Mouse (Mus musculus): ENCODE results near the gene Fam83g. TPM values are rescaled to one million over a fixed set of nuclear protein-coding genes. Genes with fewer than 3 reads are reported as not detected.

Gene Fam83g
- polyA plus RNA-seq, 1 experiment from 2014 or later, result 0.76 TPM

DNA sequence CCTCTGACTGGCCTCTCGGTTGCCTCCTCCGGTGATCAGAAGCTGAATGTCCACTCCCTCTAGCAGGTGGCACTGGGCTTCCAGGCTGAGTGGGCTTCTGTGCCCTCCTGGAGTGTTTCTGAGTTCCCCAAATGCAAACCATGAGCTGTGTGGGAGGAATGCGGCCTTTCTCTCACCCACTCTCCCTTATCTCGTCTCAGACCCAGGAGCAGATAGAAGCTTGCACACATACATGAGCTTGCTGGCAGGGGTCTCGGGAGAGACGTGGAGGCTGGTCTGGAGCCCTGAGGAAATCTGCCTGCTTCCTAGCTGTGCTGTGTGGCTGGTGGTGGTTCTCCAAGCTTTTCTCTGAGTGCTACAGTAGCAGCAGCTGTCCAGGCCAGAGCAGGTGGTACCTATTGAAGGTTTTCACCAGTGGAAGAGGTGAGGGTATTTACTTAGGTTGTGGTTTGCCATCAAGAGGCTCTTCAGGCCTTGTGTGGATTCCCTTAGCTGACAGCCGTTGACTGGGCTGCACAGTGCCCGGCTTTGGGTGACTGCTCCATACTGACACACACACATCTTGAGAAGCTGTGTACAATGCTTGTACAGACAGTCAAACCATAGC lies 1.3 kb downstream of the Fam83g start:
- H3K4me2 ChIP-seq (ENCODE audit: low read depth, low read length), result no peak overlapping the region; the same call in 1 of the 2 replicates
- no peak for ATAC-seq (replicated peaks; ENCODE audit: insufficient number of reproducible peaks, low FRiP score, low TSS enrichment, low read depth)

DNA sequence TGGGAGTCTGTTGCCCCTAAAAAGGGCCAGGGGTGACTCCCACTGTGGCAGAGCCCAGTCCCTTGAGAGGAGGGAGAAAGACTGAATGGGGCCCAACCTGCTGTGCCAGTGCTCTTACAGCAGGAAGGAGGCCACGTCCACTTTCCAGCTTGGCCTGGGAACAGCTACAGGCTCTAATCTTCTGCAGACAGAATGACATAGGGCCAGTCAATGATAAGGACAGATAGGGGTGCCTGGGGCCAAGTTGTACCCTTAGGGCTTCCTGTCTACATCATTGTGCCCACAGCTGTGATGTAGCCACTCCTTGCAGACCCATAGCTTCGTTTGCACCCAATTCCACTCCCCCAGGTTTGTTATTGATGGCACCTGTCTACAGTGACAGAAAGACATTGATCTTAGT lies 2.2 kb downstream of the Fam83g start:
- Histone ChIP-seq H3K4me2 (ENCODE audit: low read depth, low read length) (no peak overlapping the region), H3K4me1 (ENCODE audit: control insufficient read depth, insufficient read depth, low read length) (no peaks in the 10 kb centered on the region; the same call in 1 of the 2 replicates), H3K4me3 (ENCODE audit: low read depth, low read length) (no peak overlapping the region), H3K9ac (replicated peaks; ENCODE audit: low read length) (no peak overlapping the region), H3K27ac (replicated peaks; ENCODE audit: low read depth, low read length) (no peak overlapping the region), H3K9me3 (replicated peaks; ENCODE audit: control insufficient read depth, low read length) (no peaks in the 10 kb centered on the region), H3K36me3 (replicated peaks; ENCODE audit: control insufficient read depth, insufficient read depth, low read depth, low read length) (no peaks in the 10 kb centered on the region), H3K27me3 (ENCODE audit: control insufficient read depth, insufficient read depth, low read length) (peaks cover 14% of the 10 kb centered on the region)
- DNase-seq (ENCODE audit: low spot score), result no peak
- ATAC-seq (replicated peaks; ENCODE audit: insufficient number of reproducible peaks, low FRiP score, low TSS enrichment, low read depth), result no peak
- 68% methylated on average over 2 of the region's 2 CpGs for WGBS

More for the DNA sequence above, 1.3 kb downstream of the Fam83g start:
- Histone ChIP-seq H3K36me3 (replicated peaks; ENCODE audit: control insufficient read depth, insufficient read depth, low read depth, low read length) (no peaks in the 10 kb centered on the region), H3K27ac (replicated peaks; ENCODE audit: low read depth, low read length) (no peak overlapping the region), H3K9ac (replicated peaks; ENCODE audit: low read length) (no peak overlapping the region), H3K4me3 (ENCODE audit: low read depth, low read length) (no peak overlapping the region), H3K9me3 (replicated peaks; ENCODE audit: control insufficient read depth, low read length) (no peaks in the 10 kb centered on the region), H3K4me1 (ENCODE audit: control insufficient read depth, insufficient read depth, low read length) (no peaks in the 10 kb centered on the region; the same call in 1 of the 2 replicates), H3K27me3 (ENCODE audit: control insufficient read depth, insufficient read depth, low read length) (peaks cover 14% of the 10 kb centered on the region)
- DNase-seq (ENCODE audit: low spot score), result no peak
- WGBS, result 76% methylated on average over 8 of the region's 8 CpGs

DNA sequence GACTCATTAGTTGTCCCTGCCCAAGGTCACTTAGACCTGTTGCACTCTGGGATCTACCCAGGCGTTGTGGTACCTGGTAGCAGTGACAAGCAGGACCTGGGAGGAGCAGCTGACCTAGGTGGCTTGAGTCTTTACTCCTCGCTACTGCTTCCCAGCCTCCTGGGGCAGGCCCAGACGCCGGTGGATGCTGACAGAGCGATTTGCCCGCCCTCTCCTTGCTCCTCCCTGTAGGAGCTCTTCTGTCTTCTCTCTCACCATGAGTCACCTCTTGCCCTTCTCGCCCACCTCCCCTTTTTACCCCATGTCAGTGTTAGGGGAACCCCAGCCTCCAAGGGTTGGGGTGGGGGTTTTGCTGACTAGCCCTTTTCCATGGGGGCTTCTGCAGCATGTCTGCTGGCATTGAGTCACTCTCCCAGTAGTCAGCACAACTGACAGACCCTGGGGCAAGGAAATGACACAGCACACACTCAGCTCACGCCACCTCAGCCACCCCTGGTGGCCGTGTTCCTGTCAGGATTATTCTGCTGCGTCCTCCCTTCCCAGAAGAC lies 3.1 kb downstream of the Fam83g start:
- WGBS, result 39% methylated on average over 10 of the region's 10 CpGs
- H3K27ac ChIP-seq (replicated peaks; ENCODE audit: low read depth, low read length), result no peak overlapping the region
- H3K36me3 ChIP-seq (replicated peaks; ENCODE audit: control insufficient read depth, insufficient read depth, low read depth, low read length), result no peaks in the 10 kb centered on the region
- H3K27me3 ChIP-seq (ENCODE audit: control insufficient read depth, insufficient read depth, low read length), result peaks cover 14% of the 10 kb centered on the region
- H3K4me3 ChIP-seq (ENCODE audit: low read depth, low read length), result no peak overlapping the region
- no peaks in the 10 kb centered on the region; the same call in 1 of the 2 replicates for H3K4me1 ChIP-seq (ENCODE audit: control insufficient read depth, insufficient read depth, low read length)
- no peak overlapping the region for H3K4me2 ChIP-seq (ENCODE audit: low read depth, low read length)
- no peaks in the 10 kb centered on the region for H3K9me3 ChIP-seq (replicated peaks; ENCODE audit: control insufficient read depth, low read length)
- DNase-seq (ENCODE audit: low spot score) (no peak), ATAC-seq (replicated peaks; ENCODE audit: insufficient number of reproducible peaks, low FRiP score, low TSS enrichment, low read depth) (no peak)
- H3K9ac ChIP-seq (replicated peaks; ENCODE audit: low read length), result no peak overlapping the region

- 37% methylated on average over 2 of the region's 2 CpGs for WGBS
- Histone ChIP-seq H3K27ac (replicated peaks; ENCODE audit: low read depth, low read length) (no peak overlapping the region), H3K4me1 (ENCODE audit: control insufficient read depth, insufficient read depth, low read length) (no peaks in the 10 kb centered on the region; the same call in 1 of the 2 replicates), H3K27me3 (ENCODE audit: control insufficient read depth, insufficient read depth, low read length) (peaks cover 14% of the 10 kb centered on the region), H3K36me3 (replicated peaks; ENCODE audit: control insufficient read depth, insufficient read depth, low read depth, low read length) (no peaks in the 10 kb centered on the region), H3K9me3 (replicated peaks; ENCODE audit: control insufficient read depth, low read length) (no peaks in the 10 kb centered on the region), H3K4me3 (ENCODE audit: low read depth, low read length) (no peak overlapping the region), H3K4me2 (ENCODE audit: low read depth, low read length) (no peak overlapping the region), H3K9ac (replicated peaks; ENCODE audit: low read length) (no peak overlapping the region)
- no peak for DNase-seq (ENCODE audit: low spot score)
- 0 out of 2 replicates have a peak, but pooled peaks have one; percentile 19 for ATAC-seq (replicated peaks; ENCODE audit: insufficient number of reproducible peaks, low FRiP score, low TSS enrichment, low read depth)
Observed at GRCm38 (mm10) chr11:61687595-61687994, 3.7 kb downstream of the Fam83g start.

- H3K9me3 ChIP-seq (replicated peaks; ENCODE audit: control insufficient read depth, low read length), result no peaks in the 10 kb centered on the region
- no peaks in the 10 kb centered on the region for H3K36me3 ChIP-seq (replicated peaks; ENCODE audit: control insufficient read depth, insufficient read depth, low read depth, low read length)
- no peak overlapping the region for H3K4me3 ChIP-seq (ENCODE audit: low read depth, low read length)
- no peak overlapping the region for H3K27ac ChIP-seq (replicated peaks; ENCODE audit: low read depth, low read length)
- DNase-seq (ENCODE audit: low spot score) (no peak), ATAC-seq (replicated peaks; ENCODE audit: insufficient number of reproducible peaks, low FRiP score, low TSS enrichment, low read depth) (no peak)
- 90% methylated on average over 5 of the region's 5 CpGs for WGBS
- H3K27me3 ChIP-seq (ENCODE audit: control insufficient read depth, insufficient read depth, low read length), result no peaks in the 10 kb centered on the region
- H3K4me1 ChIP-seq (ENCODE audit: control insufficient read depth, insufficient read depth, low read length), result no peaks in the 10 kb centered on the region
- no peak overlapping the region for H3K4me2 ChIP-seq (ENCODE audit: low read depth, low read length)
- H3K9ac ChIP-seq (replicated peaks; ENCODE audit: low read length), result no peak overlapping the region
Observed at GRCm38 (mm10) chr11:61692996-61693395, 9.1 kb downstream of the Fam83g start.

DNA sequence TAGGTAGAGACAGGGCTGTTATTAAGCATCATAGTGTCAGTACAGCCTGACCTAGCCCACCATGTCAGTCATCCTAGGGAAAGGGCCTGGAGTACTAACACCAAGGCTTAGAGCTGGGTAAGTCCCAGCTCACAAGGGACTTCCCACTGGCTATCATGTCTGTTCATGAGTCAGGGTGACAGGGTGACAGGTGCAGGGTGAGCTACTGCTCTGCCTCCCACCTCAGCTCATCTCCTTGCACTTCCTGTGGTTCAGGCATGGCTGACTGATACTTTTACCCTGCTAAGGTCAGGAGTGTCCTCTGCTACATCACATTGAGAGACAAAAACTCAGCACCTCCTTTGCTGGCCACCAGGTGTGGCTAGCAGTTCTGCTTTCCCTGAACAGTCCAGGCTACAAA lies 15.0 kb downstream of the Fam83g start:
- Histone ChIP-seq H3K9me3 (replicated peaks; ENCODE audit: control insufficient read depth, low read length) (no peaks in the 10 kb centered on the region), H3K27me3 (ENCODE audit: control insufficient read depth, insufficient read depth, low read length) (no peaks in the 10 kb centered on the region), H3K36me3 (replicated peaks; ENCODE audit: control insufficient read depth, insufficient read depth, low read depth, low read length) (no peaks in the 10 kb centered on the region), H3K4me3 (ENCODE audit: low read depth, low read length) (no peak overlapping the region), H3K27ac (replicated peaks; ENCODE audit: low read depth, low read length) (no peak overlapping the region), H3K4me2 (ENCODE audit: low read depth, low read length) (no peak overlapping the region), H3K9ac (replicated peaks; ENCODE audit: low read length) (no peak overlapping the region), H3K4me1 (ENCODE audit: control insufficient read depth, insufficient read depth, low read length) (no peaks in the 10 kb centered on the region)
- no peak for DNase-seq (ENCODE audit: low spot score)
- ATAC-seq (replicated peaks; ENCODE audit: insufficient number of reproducible peaks, low FRiP score, low TSS enrichment, low read depth), result no peak

DNA sequence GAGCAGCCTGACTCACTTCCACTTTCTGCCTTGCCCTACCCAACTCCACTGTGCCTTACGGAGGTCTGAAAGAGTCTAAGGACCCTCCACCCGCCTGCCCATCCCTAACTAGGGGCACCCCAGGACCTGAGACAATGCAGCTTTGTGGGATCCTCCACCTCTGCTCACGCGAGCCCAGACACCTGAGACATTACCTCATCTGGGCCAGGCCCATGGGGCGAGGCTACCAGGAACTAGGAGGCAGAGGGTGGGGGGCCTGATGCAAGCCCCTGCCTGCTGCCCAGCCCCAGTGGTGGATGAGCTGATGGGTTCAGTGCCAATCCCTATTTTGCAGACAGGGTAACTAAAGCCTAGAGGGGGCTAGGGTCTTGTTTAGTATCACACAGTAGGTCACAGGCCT lies 15.6 kb downstream of the Fam83g start:
- Histone ChIP-seq H3K27ac (replicated peaks; ENCODE audit: low read depth, low read length) (no peak overlapping the region), H3K4me3 (ENCODE audit: low read depth, low read length) (no peak overlapping the region), H3K4me2 (ENCODE audit: low read depth, low read length) (no peak overlapping the region), H3K9ac (replicated peaks; ENCODE audit: low read length) (no peak overlapping the region), H3K27me3 (ENCODE audit: control insufficient read depth, insufficient read depth, low read length) (no peaks in the 10 kb centered on the region), H3K4me1 (ENCODE audit: control insufficient read depth, insufficient read depth, low read length) (no peaks in the 10 kb centered on the region), H3K9me3 (replicated peaks; ENCODE audit: control insufficient read depth, low read length) (no peaks in the 10 kb centered on the region), H3K36me3 (replicated peaks; ENCODE audit: control insufficient read depth, insufficient read depth, low read depth, low read length) (no peaks in the 10 kb centered on the region)
- DNase-seq (ENCODE audit: low spot score), result no peak
- 86% methylated on average over 5 of the region's 5 CpGs for WGBS
- no peak for ATAC-seq (replicated peaks; ENCODE audit: insufficient number of reproducible peaks, low FRiP score, low TSS enrichment, low read depth)

DNA sequence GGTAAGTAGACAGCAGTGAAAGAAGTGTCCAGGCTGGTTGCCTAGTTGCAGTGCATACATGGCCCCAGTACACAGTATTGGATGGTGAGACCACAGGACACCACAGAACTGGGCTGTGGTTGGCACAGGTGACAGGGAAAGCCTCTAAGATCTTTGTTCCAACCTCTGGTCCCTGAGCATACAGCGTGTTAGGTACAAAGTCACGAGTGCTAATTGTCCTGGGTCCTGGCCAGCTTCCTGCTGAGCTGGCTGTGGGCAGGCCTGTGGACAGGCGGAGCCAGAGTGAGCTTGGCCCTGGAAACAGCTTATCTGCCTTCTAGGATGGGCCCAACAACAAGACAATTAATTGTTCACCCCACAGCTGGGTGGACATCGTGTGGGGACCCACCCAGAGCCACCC lies 16.0 kb downstream of the Fam83g start:
- DNase-seq (ENCODE audit: low spot score) (no peak), ATAC-seq (replicated peaks; ENCODE audit: insufficient number of reproducible peaks, low FRiP score, low TSS enrichment, low read depth) (no peak)
- Histone ChIP-seq H3K4me2 (ENCODE audit: low read depth, low read length) (no peak overlapping the region), H3K9me3 (replicated peaks; ENCODE audit: control insufficient read depth, low read length) (no peaks in the 10 kb centered on the region), H3K4me1 (ENCODE audit: control insufficient read depth, insufficient read depth, low read length) (no peaks in the 10 kb centered on the region), H3K36me3 (replicated peaks; ENCODE audit: control insufficient read depth, insufficient read depth, low read depth, low read length) (no peaks in the 10 kb centered on the region), H3K9ac (replicated peaks; ENCODE audit: low read length) (no peak overlapping the region), H3K27ac (replicated peaks; ENCODE audit: low read depth, low read length) (no peak overlapping the region), H3K27me3 (ENCODE audit: control insufficient read depth, insufficient read depth, low read length) (no peaks in the 10 kb centered on the region), H3K4me3 (ENCODE audit: low read depth, low read length) (no peak overlapping the region)
- WGBS, result 65% methylated on average over 4 of the region's 4 CpGs
